Mouse (Mus musculus) T-cell, adult 2 months (primary cell): ENCODE data around the gene Pdk2.

Experiments
- DNase-seq: peaks from one replicate; pipeline ENCODE4 v3.0.0; 2022; ENCODE audit warnings: low spot score

Gene Pdk2

GRCm38 (mm10) chr11:94987851-94988250 is 53.3 kb downstream of the Pdk2 start:
- DNase-seq = no peak

- no peak for DNase-seq
These were observed 53.8 kb downstream of the Pdk2 start for GRCm38 (mm10) chr11:94987341-94987740.

GRCm38 (mm10) chr11:94986435-94986834 is 54.7 kb downstream of the Pdk2 start:
- DNase-seq = no peak

- DNase-seq = no peak
These were observed 55.3 kb downstream of the Pdk2 start for GRCm38 (mm10) chr11:94985822-94986221.

- DNase-seq = no peak
These were observed 56.0 kb downstream of the Pdk2 start for GRCm38 (mm10) chr11:94985140-94985539.

GRCm38 (mm10) chr11:94979462-94980179 is 61.5 kb downstream of the Pdk2 start:
- no peak for DNase-seq

GRCm38 (mm10) chr11:94978947-94979346 is 62.2 kb downstream of the Pdk2 start:
- DNase-seq = peak; percentile 93

GRCm38 (mm10) chr11:94978178-94978915 is 62.8 kb downstream of the Pdk2 start:
- no peak for DNase-seq
